Mouse (Mus musculus) gastrocnemius, postnatal 10 days (tissue): ENCODE data around the gene Sec22c. TPM values are rescaled to one million over a fixed set of nuclear protein-coding genes. Genes with fewer than 3 reads are reported as not detected.

ENCODE experiments used
- DNase-seq: peaks from one replicate; pipeline ENCODE4 v3.0.0; 2021; ENCODE audit warnings: mixed read lengths
- long read RNA-seq, 2 experiments: library from polyadenylated mRNA; stranded (forward); transcript quantifications; one replicate each; pipeline ENCODE4 v2.0.0; 2021
- total RNA-seq, 2 experiments: library from RNA; stranded (reverse); gene quantifications; 2 replicates each; pipeline ENCODE4 v1.2.3; 2021

The Sec22c gene
- total RNA-seq: 1 to 10 TPM; 4.7 to 5.5 TPM
- long read RNA-seq, experiment 1, full-length matches to known transcripts: 1 of 2 reads
- long read RNA-seq, experiment 1, partial matches to known transcripts: 0 of 2 reads
- long read RNA-seq, experiment 1, other reads (novel, unspliced or antisense): 1 of 2 reads
- long read RNA-seq, experiment 2, partial matches to known transcripts: 1 of 4 reads
- long read RNA-seq, experiment 2, other reads (novel, unspliced or antisense): 3 of 4 reads

DNA sequence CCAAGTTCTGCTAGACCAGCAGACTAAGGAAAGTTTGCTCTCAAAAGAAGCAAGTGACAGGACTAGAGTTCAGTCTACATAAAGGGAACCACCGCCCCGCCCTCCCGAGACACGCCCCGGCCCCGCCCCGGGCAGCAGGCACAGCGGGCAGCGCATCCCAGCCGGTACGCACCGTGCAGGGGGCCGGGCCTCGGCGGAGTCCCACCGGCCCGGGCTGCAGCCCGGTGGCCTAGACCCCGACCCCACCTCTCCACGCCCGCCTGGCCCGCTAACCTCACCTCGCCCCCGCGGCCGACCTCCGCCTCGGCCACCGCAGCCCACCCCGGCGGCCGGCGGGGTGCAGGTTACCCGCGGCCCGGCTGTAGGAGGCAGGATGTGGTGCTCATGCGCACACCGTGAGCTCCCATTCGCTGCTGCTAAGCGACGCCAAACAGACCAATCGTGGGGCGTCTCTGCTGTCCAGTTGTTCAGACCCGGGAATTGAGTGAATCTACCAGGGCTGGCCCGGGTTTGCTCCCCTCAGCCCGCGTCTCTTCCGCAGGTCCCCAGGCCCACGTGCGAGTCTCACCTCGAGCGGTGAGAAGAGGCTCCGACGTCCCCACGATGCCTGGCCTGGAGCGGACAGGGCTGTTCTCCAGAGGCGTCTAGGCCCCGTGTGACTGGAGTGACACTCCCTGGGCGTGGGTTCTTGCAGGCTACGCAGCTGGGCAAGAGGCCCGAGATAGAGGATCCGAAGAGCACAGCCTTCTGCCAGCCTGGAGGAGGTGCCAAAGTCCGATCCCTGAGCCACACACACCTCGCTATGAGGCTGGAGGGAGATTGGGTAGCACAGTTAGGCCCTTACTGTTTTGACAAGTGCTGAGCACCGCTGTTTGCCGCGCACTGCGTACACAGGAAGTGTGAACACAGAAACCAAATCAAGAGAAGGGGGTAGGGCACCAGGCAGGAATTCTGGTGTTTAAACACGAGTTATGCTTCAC lies at the start of gene Sec22c:
Sec22c (minus strand) TSS at position 845 of the 980 bp plus-strand sequence.
- DNase-seq: peak; percentile 85

DNA sequence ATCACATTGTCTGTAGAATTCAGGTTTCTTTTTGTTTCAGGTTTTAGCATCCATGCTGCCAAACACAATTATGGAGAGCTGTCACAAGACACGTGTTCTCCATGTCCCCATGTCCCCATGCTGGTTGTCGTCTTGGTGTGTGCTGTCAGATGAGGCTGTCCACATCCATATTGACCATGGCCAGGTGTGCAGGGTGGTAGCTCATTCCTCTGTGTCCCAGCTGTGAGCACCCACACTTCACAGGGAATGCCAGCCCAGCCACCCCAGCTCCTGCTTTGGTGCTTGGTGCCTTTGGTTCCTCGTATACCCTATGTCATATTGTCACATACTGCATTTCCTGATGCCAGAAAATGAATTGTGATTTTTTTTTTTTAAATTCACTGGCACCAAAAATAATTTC lies 49.3 kb upstream of the Sec22c start:
- DNase-seq: no peak

DNA sequence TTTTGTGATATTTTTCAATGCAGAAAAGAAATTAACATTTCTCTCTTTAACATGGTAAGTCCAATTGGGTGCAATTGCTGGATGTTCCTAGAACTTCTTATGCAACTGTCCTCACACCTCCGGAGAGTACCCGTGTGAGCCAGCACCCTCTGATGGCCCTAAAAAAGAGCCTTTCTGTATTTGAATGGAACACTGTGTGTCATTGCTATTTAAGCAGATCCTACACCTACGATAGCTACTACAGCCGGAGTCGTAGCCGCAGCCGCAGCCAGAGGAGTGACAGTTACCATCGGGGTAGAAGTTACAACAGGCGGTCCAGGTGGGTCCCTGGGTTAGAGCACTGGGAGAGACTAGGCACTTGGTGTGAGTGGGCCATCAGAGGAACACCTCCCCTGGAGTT lies 47.5 kb upstream of the Sec22c start:
- DNase-seq: no peak

DNA sequence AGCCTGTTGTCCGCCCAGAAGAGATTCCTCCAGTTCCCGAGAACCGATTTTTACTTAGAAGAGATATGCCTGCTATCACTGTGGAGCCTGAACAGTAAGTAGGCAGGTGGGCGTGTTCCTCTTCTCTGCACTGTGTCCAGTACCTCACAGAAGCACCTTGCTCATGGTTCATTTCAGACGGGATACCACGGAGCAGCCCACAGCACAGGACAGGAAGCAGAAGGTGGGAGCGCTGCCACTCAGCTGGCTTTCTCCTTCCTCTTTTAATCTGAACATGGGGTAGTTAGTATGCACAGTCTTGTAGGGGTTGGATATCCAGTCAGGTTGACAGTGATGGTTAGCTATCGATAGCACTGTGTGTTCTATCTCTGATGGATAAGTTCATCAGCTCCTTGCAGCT lies 38.8 kb upstream of the Sec22c start:
- no peak for DNase-seq

DNA sequence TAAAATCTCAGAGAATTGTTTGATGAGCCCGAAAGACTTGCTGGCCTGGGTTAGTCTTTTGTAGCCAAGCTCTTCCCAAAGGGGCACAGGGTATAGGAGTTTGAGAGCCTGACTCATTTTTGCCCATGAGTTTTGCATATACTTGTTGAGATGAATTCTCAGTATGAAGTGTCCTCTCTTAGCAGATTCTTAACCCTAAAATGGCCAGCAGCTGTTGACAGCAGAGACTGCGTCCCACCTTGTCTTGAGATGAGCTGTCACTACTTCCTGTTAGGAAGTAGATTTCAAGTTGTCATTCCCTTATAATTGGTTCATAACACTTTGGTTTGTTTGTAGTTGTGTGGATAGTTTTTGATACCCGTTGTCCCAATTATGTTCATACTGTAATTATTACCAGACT lies 35.9 kb upstream of the Sec22c start:
- DNase-seq: no peak

DNA sequence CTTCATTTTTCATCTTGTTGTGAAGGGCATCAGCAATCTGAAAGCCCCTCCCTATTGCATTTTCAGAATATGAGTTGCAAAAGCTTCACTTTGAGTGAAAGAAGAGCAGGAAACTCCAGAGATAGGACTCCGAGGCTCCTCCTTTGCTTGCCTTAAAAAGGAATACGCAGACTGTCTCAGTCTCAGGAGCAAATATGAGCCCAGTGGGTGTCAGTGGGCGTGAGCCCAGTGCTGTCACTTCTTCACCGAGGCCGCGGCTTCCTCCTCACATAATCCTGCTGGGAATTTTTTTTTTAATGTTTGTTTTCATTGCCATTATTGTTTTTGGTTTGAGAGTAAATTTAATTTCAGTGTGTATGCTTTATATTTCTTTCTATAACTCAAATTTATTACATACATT lies 35.2 kb upstream of the Sec22c start:
- DNase-seq: no peak

DNA sequence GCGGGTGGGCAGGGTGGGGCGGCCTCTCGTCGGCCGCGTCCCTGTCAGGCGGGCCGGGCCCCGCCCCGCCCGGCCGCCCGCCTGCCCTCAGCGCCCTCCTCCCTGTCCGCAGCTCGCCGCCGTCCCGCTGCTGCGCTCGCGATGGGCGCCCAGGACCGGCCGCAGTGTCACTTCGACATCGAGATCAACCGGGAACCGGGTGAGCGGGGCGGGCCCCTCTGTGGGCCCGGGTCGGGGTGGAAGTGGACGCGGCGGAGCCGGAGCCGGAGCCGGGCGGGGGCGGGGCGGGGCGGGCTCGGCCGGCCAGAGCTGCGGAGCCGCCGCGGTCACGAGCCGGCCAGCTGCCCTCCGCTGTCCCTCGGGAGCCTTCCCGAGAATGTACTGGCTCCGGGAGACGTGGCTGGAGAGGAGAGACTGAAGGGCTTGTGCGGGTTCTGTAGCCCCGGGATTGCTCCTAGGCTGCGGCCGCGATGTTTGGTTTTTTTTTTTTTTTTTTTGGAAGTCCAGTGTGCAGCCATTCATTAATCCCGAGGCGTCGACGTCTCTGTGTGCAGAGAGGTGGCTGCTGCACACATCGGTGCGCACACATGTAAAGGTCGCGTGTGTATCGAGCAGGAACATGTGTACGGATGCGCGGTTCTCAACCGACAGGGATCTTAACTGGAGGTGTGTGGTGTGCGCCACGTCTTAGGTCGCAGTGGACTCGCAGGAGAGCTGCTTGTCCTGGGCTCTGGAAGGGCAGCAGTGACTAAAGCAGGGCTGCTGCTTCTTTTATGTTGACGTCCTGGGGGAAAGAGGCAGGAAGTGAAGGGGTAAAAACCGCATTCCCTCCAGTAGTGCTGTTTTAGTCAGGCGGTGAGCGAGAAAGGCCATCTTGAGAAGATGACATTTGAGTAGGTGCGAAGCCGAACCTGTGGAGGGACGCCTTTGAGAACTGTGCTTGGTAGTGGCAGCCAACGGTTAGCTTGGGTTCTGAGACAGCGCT lies 14.3 kb upstream of the Sec22c start:
- DNase-seq: peak; percentile 69

DNA sequence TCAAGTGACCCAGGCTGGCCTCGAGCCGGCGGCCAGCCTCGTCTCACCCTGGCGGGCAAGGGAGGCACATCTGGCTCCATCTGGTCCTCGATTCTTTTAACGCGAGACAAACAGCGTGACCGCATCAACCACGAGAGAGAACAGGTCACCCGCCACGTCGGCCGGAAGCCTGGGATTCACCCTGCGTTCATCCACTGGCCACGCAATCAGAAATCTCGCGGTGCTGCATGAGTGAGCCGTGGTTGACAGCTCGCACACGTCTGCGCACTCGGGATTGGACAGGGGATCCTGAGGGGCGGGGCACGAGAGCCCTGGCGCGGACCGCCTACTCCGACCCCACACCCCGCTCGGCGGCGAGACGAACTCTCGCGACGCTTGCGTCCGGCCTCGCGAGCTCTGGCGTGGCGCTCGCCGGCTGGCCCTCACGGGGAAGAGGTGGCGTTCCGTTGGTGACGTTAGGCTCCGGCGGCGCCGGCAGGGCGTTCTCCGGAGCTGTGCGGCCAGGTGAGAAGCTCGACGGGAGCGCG lies 13.6 kb upstream of the Sec22c start, which contains the start of gene Nktr:
Nktr (plus strand) TSS at position 378 of the 527 bp plus-strand sequence.
- peak; percentile 96 for DNase-seq

DNA sequence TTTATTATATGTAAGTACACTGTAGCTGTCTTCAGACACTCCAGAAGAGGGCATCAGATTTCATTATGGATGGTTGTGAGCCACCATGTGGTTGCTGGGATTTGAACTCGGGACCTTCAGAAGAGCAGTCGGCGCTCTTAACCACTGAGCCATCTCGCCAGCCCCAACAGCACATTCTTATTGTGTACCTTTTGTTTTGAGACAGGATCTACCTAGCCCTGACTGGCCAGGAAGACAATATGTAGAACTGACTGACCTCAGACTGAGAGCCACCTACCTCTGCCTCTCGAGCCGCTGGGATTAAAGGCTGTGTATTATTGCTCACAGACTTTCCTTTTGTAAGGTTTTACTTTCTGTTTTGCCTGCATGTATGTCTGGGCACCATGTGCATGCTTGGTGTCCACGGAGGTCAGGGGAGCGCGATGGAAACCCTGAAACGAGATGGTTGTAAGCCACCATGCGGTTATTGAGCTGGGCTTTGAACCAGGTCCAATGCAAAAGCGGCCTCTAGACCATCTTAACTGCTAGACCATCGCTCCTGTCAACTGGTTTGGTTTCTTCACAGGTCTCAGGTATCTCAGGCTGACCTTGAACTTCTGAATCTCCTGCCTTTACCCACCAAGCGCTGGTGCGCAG lies 12.9 kb upstream of the Sec22c start:
- peak; percentile 22 for DNase-seq

DNA sequence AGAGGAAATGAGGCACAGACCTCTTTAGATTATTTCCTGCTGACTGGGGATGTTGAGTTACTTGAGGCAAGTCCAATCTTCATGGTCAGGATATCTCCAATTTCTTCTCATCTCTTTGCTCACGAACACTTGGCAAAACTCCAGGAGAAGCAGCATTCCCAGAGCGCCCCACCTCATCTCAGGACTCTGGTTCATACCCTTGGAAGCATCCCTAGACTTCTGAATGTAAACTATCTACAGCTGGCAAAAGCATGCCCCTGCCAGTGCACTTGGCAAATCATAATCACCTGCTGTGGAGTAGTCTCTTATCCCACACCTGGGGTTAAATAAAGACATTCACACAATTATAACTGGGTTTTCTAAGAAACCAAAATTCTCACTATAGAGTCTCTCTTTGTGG lies 11.8 kb upstream of the Sec22c start:
- no peak for DNase-seq

DNA sequence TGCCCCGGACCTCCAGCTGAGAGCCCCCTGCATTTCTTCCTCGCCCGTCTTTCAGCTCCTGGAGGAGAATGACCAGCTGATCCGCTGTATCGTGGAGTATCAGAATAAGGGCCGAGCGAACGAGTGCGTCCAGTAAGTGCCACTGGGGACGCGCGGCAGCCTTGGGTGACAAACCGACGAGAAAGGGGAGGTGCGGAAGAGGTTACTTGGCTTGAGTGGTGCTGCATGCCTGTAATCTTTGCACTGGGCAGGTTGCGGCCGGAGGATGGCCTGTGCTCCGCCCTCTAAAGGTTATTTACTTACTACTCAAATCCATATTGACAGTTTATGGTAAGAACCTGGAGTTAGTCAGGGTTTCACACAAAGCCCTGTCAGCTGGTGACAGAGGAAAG lies 5.3 kb upstream of the Sec22c start:
- no peak for DNase-seq

DNA sequence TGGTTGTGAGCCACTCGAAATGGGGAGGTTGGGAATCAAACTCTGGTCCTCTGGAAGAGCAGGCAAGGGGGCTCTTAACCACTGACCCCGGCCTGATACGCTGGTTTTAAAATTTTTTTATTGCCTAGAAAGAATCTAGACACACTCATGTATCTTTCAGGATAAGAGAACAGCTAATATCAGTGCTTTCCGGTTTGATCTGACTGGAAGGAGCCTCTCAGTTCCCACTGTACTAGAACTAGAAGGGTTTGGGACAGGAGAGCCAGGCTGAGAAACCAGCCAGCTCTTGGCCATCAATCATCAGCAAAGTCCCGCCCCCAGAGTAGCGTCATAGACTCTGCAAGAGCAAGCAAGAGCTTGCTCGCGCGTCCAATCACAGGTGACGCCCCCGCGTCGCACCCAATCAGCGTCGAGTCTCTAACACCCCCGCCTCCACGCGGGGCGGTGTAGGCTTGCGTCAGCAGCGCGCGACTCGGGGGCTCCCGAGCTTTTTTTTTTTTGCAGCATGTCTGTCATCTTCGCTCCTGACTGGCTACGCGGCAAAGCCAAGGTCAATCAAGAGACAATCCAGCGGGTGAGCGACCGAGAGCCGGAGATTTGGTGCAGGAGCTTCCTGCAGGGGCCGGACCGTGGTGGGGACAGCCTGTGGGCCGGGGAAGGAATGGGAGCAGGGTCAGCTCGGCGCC lies 4.8 kb upstream of the Sec22c start, which contains the start of gene Ss18l2:
Ss18l2 (plus strand) TSS at position 432 of the 686 bp plus-strand sequence.
- peak; percentile 98 for DNase-seq

DNA sequence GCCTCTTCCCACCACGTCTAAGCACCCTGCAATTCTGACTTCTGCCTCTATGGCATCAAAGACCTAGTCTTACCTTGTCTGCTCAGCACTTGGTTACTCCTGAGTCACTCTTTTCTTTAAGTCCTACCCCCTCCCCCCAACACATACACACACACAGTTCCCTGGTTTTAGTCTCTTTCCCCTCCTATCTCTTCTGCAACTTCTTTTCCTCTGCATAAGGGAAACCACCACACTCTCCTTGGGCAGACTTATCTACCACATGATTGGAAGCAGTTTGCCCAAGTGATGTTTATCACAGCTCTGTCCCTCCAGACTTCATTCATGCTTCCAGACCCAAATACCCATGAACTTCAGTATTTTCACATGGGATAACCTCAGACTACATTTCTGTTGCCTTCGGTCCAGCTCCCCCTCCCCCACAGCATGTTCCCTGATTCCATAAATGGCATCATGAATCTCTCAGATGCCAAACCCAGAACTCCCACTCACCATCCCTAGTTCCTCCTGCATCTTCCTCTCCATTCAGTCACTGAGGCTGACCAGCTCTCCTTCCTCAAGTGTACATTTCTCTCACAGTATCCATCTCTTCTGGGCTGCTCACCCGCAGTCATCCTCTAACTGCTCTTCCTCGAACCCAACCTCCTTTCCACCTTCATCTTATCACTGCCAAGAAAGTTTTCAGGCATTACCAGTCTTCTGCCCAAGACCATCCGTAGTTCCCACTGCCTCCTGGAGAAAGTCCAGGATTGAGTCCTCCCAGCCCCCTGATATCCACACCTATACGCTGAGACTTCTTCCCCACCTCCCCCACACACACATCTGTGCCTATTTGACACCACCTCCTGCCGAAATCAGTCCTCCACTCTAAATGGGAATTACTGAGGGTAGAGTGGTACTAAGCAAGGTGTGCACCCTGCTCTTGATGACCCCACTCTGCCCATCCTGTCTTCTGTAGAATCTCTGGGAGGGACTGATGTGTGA lies 3.5 kb upstream of the Sec22c start:
- no peak for DNase-seq

DNA sequence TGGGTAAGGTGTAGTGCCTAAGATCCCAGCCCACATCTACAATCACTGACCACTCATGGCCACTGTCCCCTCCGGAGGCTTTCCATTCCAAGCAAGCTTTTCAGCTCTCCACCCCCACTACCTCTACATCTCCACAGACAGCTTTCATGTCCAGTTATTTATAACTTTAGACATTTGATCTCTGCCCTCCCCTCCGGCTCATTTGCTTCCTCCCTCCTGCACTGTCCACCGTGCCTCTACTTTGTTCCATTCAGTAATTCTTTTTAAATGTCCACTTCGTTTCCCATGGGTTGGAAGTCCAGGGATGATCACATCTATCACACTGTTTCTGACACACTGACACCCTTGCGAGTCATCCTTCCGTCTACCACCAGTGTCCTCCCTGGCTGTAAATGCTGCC lies 2.5 kb upstream of the Sec22c start:
- no peak for DNase-seq

DNA sequence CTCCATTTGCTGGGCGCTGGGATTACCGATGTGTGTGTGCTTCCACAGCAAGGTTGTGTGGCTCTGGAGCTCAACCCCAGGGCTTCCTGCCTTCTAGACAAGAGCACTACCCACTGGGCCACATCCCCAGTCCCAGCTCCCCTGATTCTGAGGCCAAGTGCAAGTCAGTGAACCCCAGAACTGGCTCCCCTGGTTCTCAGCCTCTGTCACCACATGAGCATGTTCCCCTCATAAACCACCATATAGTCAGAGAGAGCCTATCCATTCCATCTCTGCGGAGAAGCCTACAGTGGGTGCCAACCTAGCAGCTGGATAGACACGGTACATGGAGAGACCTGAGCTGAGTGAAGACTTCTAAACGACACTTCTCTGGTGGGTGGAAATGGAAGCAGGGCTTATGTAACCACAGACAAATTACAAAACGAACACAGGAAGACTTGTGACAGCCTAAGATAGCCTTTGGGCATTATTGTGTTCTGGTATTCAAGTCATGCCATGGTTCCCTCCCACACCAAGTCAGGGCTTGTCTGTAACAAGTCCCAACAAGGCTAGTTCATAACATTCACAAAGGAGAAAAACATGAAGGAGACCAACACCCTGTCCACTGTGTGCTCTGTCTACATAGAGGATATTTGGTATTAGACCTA lies 862 bp upstream of the Sec22c start:
- DNase-seq: no peak

DNA sequence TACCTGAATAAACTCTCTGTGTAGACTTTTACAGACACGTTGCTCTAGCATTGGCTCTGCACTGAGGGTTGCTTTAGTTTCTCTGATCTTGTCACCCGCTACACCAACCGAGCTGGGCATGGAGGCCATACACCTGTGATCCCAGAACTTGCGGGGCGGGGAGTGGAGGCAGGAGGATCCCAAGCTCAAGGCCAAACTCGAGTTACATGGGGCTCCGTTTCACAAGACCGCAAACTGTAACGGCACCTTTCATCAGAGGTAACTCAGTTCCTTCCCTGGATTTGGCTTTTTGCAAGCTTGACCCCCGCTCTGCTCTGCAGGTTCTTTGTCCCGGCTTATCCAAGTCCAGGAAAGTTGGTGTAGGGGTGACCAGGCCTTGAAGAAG lies 1.0 kb downstream of the Sec22c start:
- no peak for DNase-seq

DNA sequence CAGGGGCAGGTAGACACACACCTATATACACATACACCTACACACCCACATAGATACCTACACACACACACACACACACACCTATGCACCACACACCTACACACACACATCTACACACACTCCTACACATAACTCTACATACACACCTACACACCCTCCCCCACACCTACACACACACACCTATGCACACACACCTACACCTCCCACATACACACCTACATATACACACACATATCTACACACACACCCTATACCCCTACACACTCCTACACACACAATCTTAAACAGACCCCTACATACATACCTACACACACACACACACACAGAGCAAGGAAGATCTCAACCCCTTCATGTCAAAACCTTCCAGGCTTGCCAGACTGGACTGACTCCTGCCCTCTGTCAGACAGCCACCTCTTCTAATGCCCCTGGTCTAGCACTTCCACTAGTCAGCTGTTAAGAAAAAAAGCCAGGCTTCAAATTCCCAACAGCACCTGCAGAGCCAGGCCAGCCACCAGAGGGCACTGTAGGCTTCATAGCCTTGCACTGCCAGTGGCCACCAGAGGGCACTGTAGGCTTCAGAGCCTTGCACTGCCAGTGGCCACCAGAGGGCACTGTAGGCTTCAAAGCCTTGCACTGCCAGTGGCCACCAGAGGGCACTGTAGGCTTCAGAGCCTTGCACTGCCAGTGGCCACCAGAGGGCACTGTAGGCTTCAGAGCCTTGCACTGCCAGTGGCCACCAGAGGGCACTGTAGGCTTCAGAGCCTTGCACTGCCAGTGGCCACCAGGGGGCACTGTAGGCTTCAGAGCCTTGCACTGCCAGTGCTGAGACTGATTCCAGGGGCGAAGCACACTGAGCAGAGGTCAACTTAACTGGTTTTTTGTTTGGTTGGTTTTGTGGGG lies 7.9 kb downstream of the Sec22c start:
- DNase-seq: peak; percentile 84

DNA sequence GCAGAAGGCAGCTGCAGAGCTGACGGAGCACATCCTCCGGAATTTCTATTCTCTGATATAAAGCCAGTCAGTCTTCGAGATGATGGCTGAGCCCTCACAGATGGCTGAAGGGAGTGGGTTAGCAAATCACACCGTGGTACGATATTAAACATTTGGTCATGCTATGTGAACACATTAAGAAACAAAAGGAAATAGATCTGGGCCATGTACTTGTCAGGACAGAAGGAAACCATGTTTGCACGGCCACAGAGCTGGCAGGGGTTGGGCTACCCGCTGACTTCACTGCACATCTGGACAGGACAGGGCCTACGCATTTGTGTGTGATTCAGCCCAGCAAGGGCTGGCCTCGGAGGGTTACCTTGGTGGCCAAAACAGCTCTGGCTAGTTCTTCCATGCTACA lies 8.7 kb downstream of the Sec22c start:
- no peak for DNase-seq
